9 mouse cellular contexts compared by ENCODE assay signal in genomic region chr7:27541431-27541830, GRCm38 (mm10). TPM values are rescaled to one million over a fixed set of nuclear protein-coding genes. Genes with fewer than 3 reads are reported as not detected.
DNase-seq lines count a peak whose midpoint lies in the region; ATAC-seq and TF ChIP-seq lines count a peak whose summit lies in the region.
"Had no signal": no experiment of that assay in that cellular context is flagged by ENCODE, and none has a peak within 500 bp of the region (broad histone marks: within the 10 kb centered on the region; RNA-seq: fewer than 3 reads in every experiment).

No protein-coding gene starts in this region.

- peaks cover 14% of the 10 kb centered on the region; the same call in 1 of the 2 replicates for H3K4me1 ChIP-seq in cerebellum, adult 2 months (ENCODE audit: control insufficient read depth, insufficient read depth, low read length)
- H3K4me1 ChIP-seq in forebrain, embryonic 10.5 days, result peaks cover 20% of the 10 kb centered on the region
- 0 out of 2 replicates have a peak, but pooled peaks cover 5% of the 10 kb centered on the region for H3K4me1 ChIP-seq in stomach, embryonic 15.5 days

- H3K4me2 ChIP-seq in stomach, embryonic 15.5 days, result 0 out of 2 replicates have a peak overlapping the region, but pooled peaks have one; percentile 95

- no peak for TF ChIP-seq POLR2A in cerebellum, adult 2 months (IDR thresholded peaks at IDR 0.05; ENCODE audit: borderline replicate concordance, insufficient read depth, low read length)

- peak overlapping the region; percentile 27 for H3K4me3 ChIP-seq in cerebellum, adult 2 months (replicated peaks; ENCODE audit: insufficient read depth, low read depth, low read length)
- peak overlapping the region; percentile 56; the same call in 1 of the 2 replicates for H3K4me3 ChIP-seq in forebrain, embryonic 10.5 days
- H3K4me3 ChIP-seq in stomach, embryonic 15.5 days (replicated peaks), result no peak overlapping the region

- H3K9ac ChIP-seq in stomach, embryonic 15.5 days, result no peak overlapping the region

- TF ChIP-seq CTCF in cerebellum, adult 2 months (IDR thresholded peaks at IDR 0.05; ENCODE audit: borderline replicate concordance, insufficient read depth, low read depth, low read length), result no peak

- no peak overlapping the region for H3K27ac ChIP-seq in cerebellum, adult 2 months (ENCODE audit: insufficient read depth, low read length)
- H3K27ac ChIP-seq in forebrain, embryonic 10.5 days, result no peak overlapping the region
- H3K27ac ChIP-seq in stomach, embryonic 15.5 days, result no peak overlapping the region

- DNase-seq in cerebellum, adult 2 months, result peak in 1 of 2 experiments; percentile 26
- DNase-seq in B cell, adult 2 months, result peak; percentile 88 to 91
- DNase-seq in forebrain, embryonic 10.5 days (ENCODE audit: extremely low spot score, low spot score), result no peak
- DNase-seq in layer of hippocampus, postnatal 14 days (ENCODE audit: low spot score in 2 of 2), result peak; percentile 73 to 87
- DNase-seq in testis, postnatal 14 days (ENCODE audit: low spot score), result no peak

- ATAC-seq in cerebellum, adult (ENCODE audit: insufficient number of reproducible peaks, low FRiP score, low TSS enrichment), result no peak
- ATAC-seq in megakaryocyte-erythroid progenitor cell, adult 5-6 weeks (replicated peaks; ENCODE audit: low FRiP score, low TSS enrichment, poor library complexity, severe bottlenecking), result peak; percentile 47
- no peak for ATAC-seq in stomach, embryonic 15.5 days (ENCODE audit: insufficient read depth, low FRiP score, low read depth)

- no peaks in the 10 kb centered on the region for H3K27me3 ChIP-seq in cerebellum, adult 2 months (ENCODE audit: control insufficient read depth, insufficient read depth, low read length)
- H3K27me3 ChIP-seq in forebrain, embryonic 10.5 days (ENCODE audit: poor library complexity, severe bottlenecking), result no peaks in the 10 kb centered on the region; the same call in 1 of the 2 replicates
- no peaks in the 10 kb centered on the region for H3K27me3 ChIP-seq in stomach, embryonic 15.5 days (replicated peaks)
- H3K27me3 ChIP-seq: CH12.LX had no signal

- WGBS in cerebellum, adult 2 months, result 66% methylated on average over 16 of the region's 16 CpGs
- WGBS in forebrain, embryonic 10.5 days, result 85% methylated on average over 16 of the region's 16 CpGs
- WGBS in stomach, embryonic 15.5 days, result 74% methylated on average over 16 of the region's 16 CpGs

- peaks cover 14% of the 10 kb centered on the region for H3K36me3 ChIP-seq in forebrain, embryonic 10.5 days (replicated peaks)
- peaks cover 7% of the 10 kb centered on the region for H3K36me3 ChIP-seq in stomach, embryonic 15.5 days

- no peaks in the 10 kb centered on the region for H3K9me3 ChIP-seq in forebrain, embryonic 10.5 days
- no peaks in the 10 kb centered on the region for H3K9me3 ChIP-seq in stomach, embryonic 15.5 days

RNA-seq across cellular contexts. Expression of gene Pld3, which starts 11.6 kb away (rescaled TPM):
- polyA plus RNA-seq in cerebellum, adult 2 months (2012; rRNA removed), result 220 and 242 TPM in 2 replicates
- 41.9 and 42.0 TPM in 2 replicates for polyA plus RNA-seq in forebrain, embryonic 10.5 days (2016; fragmentation: Nextera tagmentation; extraction: Ambion mirVana)
- total RNA-seq in layer of hippocampus, postnatal 14 days (2021), result 100 to 1,000 TPM; 585 to 592 TPM
- 9.4 and 9.8 TPM in 2 replicates for total RNA-seq in megakaryocyte-erythroid progenitor cell, adult 5-6 weeks (2014; fragmentation: Nextera tagmentation)
- 2.4 and 7.8 TPM in 2 replicates for total RNA-seq in megakaryocyte-erythroid progenitor cell, adult 5-6 weeks (2017)
- polyA plus RNA-seq in stomach, embryonic 15.5 days (2015; fragmentation: Nextera tagmentation; extraction: Ambion mirVana), result 77.5 and 81.0 TPM in 2 replicates

RNA-seq across cellular contexts. Expression of gene 2310022A10Rik, which starts 11.6 kb away (rescaled TPM):
- polyA plus RNA-seq in cerebellum, adult 2 months (2012; rRNA removed), result 45.7 and 46.2 TPM in 2 replicates
- 38.8 and 39.3 TPM in 2 replicates for polyA plus RNA-seq in forebrain, embryonic 10.5 days (2016; fragmentation: Nextera tagmentation; extraction: Ambion mirVana)
- 10 to 100 TPM; 20.8 to 21.4 TPM for total RNA-seq in layer of hippocampus, postnatal 14 days (2021)
- 30.3 and 38.1 TPM in 2 replicates for total RNA-seq in megakaryocyte-erythroid progenitor cell, adult 5-6 weeks (2014; fragmentation: Nextera tagmentation)
- total RNA-seq in megakaryocyte-erythroid progenitor cell, adult 5-6 weeks (2017), result 2.3 and 31.3 TPM in 2 replicates
- 21.0 and 23.4 TPM in 2 replicates for polyA plus RNA-seq in stomach, embryonic 15.5 days (2015; fragmentation: Nextera tagmentation; extraction: Ambion mirVana)

RNA-seq across cellular contexts. Expression of gene Hipk4, which starts 18.4 kb away (rescaled TPM):
- polyA plus RNA-seq in cerebellum, adult 2 months (2012; rRNA removed), result 0.20 and 0.21 TPM in 2 replicates
- polyA plus RNA-seq in forebrain, embryonic 10.5 days (2016; fragmentation: Nextera tagmentation; extraction: Ambion mirVana), result 0.41 and 0.63 TPM in 2 replicates
- under 1 TPM in 1 of 2 experiments, not detected in 1; 0.35 TPM for total RNA-seq in layer of hippocampus, postnatal 14 days (2021)
- 2.4 and 2.6 TPM in 2 replicates for total RNA-seq in megakaryocyte-erythroid progenitor cell, adult 5-6 weeks (2014; fragmentation: Nextera tagmentation)
- 0.23 TPM in 1 of 2 replicates, not detected in the other for total RNA-seq in megakaryocyte-erythroid progenitor cell, adult 5-6 weeks (2017)
- 0.67 and 0.86 TPM in 2 replicates for polyA plus RNA-seq in stomach, embryonic 15.5 days (2015; fragmentation: Nextera tagmentation; extraction: Ambion mirVana)

RNA-seq across cellular contexts. Expression of gene Prx, which starts 42.3 kb away (rescaled TPM):
- polyA plus RNA-seq in cerebellum, adult 2 months (2012; rRNA removed), result 0.34 and 0.43 TPM in 2 replicates
- 3.1 TPM in 2 replicates for polyA plus RNA-seq in forebrain, embryonic 10.5 days (2016; fragmentation: Nextera tagmentation; extraction: Ambion mirVana)
- under 1 TPM; 0.65 to 0.98 TPM for total RNA-seq in layer of hippocampus, postnatal 14 days (2021)
- 0.77 and 1.9 TPM in 2 replicates for total RNA-seq in megakaryocyte-erythroid progenitor cell, adult 5-6 weeks (2014; fragmentation: Nextera tagmentation)
- total RNA-seq in megakaryocyte-erythroid progenitor cell, adult 5-6 weeks (2017), result 1.3 and 1.4 TPM in 2 replicates
- polyA plus RNA-seq in stomach, embryonic 15.5 days (2015; fragmentation: Nextera tagmentation; extraction: Ambion mirVana), result 3.1 and 3.5 TPM in 2 replicates

RNA-seq across cellular contexts. Expression of gene Akt2, which starts 49.9 kb away (rescaled TPM):
- 106 and 119 TPM in 2 replicates for polyA plus RNA-seq in cerebellum, adult 2 months (2012; rRNA removed)
- 73.3 and 78.8 TPM in 2 replicates for polyA plus RNA-seq in forebrain, embryonic 10.5 days (2016; fragmentation: Nextera tagmentation; extraction: Ambion mirVana)
- 100 to 1,000 TPM in 1 of 2 experiments, 10 to 100 TPM in 1; 93.7 to 103 TPM for total RNA-seq in layer of hippocampus, postnatal 14 days (2021)
- total RNA-seq in megakaryocyte-erythroid progenitor cell, adult 5-6 weeks (2014; fragmentation: Nextera tagmentation), result 61.9 and 65.5 TPM in 2 replicates
- 60.3 and 82.2 TPM in 2 replicates for total RNA-seq in megakaryocyte-erythroid progenitor cell, adult 5-6 weeks (2017)
- polyA plus RNA-seq in stomach, embryonic 15.5 days (2015; fragmentation: Nextera tagmentation; extraction: Ambion mirVana), result 77.7 and 82.3 TPM in 2 replicates

Comparison
In these comparisons a context has a peak if more than half of its experiments do, and no peak if none do; other contexts are left out.
1. DNase-seq: peak in B cell, adult 2 months (2 of 2) and layer of hippocampus, postnatal 14 days (2 of 2); none in forebrain, embryonic 10.5 days (single experiment) and testis, postnatal 14 days (single experiment).